Mouse (Mus musculus): ENCODE results near the gene B4galnt3.

DNA sequence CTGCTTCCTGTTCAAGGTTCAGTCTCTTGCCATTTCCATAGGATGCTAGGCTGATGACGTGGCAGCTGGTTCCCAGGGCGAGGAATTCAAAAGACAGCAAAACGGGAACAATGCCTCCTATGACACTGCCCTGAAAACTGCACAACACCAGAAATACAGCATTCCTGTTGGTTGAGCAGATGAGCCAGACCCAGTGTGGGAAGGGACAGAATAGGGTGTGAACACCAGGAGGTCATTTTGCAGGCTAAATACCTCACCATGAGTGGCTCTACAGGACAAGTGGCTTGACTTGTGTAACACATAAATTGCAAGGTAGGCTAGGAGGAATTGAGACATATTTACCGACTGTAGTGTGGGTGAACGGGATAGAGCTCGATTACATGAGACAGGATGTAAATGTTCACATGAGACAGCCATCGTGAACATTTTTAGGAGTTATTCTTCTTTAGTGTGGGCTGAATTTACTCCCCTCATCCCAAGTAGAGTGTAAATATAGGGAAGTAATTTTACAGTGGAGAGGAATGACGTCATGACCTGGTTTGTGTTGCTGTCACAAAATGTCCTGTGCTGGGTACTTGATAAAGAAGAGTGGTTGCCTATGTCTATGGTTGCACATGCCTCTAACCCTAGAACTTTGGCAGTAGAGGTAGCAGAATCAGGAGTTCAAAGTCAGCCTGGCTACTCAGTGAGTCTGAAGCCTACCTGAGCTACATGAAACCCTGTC, 121.9 kb downstream of the B4galnt3 start:
- TF ChIP-seq CTCF (IDR thresholded peaks at IDR 0.05; ENCODE audit: low read depth) = no peak
- TF ChIP-seq EP300 (IDR thresholded peaks at IDR 0.05; ENCODE audit: low read depth) = no peak
